Mouse (Mus musculus): ENCODE data around the gene Pstk.

DNA sequence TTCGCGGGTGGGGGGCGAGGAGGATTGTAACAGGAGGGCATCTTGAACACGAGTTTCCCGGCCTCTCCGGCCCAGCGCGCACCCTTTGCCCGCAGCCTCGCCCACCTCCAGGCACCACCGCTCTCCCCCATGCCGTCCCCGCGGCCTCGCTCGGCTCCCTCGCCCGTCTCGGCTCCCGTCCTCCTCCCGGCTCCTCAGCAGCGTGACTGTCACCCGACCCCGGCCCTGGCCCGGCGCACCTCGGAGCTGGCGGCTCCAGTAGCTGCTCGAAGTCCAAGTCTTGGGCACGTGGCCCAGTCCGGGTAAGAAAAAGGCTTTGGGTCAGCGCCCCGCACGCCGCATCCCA lies 8.7 kb upstream of the Pstk start:
- TF ChIP-seq POLR2A (IDR thresholded peaks at IDR 0.05; ENCODE audit: low read depth, low read length) (no peak), CTCF (IDR thresholded peaks at IDR 0.05; ENCODE audit: borderline replicate concordance, insufficient read depth, low read length) (no peak)

All from embryonic fibroblast, embryonic 13.5 days (primary cell).